Mouse (Mus musculus) left cerebral cortex, adult 2 months (tissue): ENCODE data around the gene Gm49396. TPM values are rescaled to one million over a fixed set of nuclear protein-coding genes. Genes with fewer than 3 reads are reported as not detected.

ENCODE experiments used
- DNase-seq, 2 experiments: peaks; one replicate each; pipeline ENCODE4 v3.0.0; 2021 to 2022; ENCODE audit warnings: low spot score in 2 of 2, mixed read lengths in 1 of 2; ENCODE audit errors: extremely low spot score in 1 of 2
- H3K27ac ChIP-seq: fragments of 200-600 bp; 2 replicates; pipeline ENCODE4 v1.8.1; 2022
- H3K4me3 ChIP-seq: fragments of 200-600 bp; 2 replicates; pipeline ENCODE4 v1.8.1; 2022
- CTCF ChIP-seq: fragments of 200-600 bp; IDR thresholded peaks from 2 replicates; pipeline ENCODE4 v1.8.1; 2022; ENCODE audit warnings: antibody characterized with exemption, mild to moderate bottlenecking, moderate library complexity
- intact Hi-C: fragments of 180-260 bp; cut with DNase I; formaldehyde crosslinking; loops from one replicate; pipeline ENCODE4 v1.15.1; 2025
- total RNA-seq, 2 experiments: library from RNA; stranded (reverse); gene quantifications; 2 replicates each; pipeline ENCODE4 v1.2.3; 2021

Gm49396 gene
- total RNA-seq, 2 experiments from 2014 or later = 6.4 to 8.8 TPM

- TF ChIP-seq CTCF = no peak
- peak overlapping the region; percentile 70 for H3K4me3 ChIP-seq
- peak overlapping the region; percentile 89 for H3K27ac ChIP-seq
- intact Hi-C loops = loop anchor here (2.0 kb wide), 1 partner anchor 88 kb away; the partner anchor contains the start of gene Aplp1
- peak in 1 of 2 experiments; percentile 34 for DNase-seq
Measured at GRCm38 (mm10) chr7:30532931-30533330, 30.2 kb upstream of the Gm49396 start.

GRCm38 (mm10) chr7:30533941-30534632 lies 29.1 kb upstream of the Gm49396 start:
- Histone ChIP-seq H3K4me3 (peak overlapping the region; percentile 70), H3K27ac (peak overlapping the region; percentile 89)
- no peak for TF ChIP-seq CTCF
- intact Hi-C loops = loop anchor here (2.0 kb wide), 1 partner anchor 89 kb away; the partner anchor contains the start of gene Aplp1
- peak in 1 of 2 experiments; percentile 30 for DNase-seq

GRCm38 (mm10) chr7:30534633-30535577 lies 28.2 kb upstream of the Gm49396 start, which contains the start of gene Arhgap33:
TSS of gene Arhgap33 (minus strand) at chr7:30535060.
- no peak; the same call in 1 of the 2 replicates for TF ChIP-seq CTCF
- peak; percentile 96 to 97 for DNase-seq
- intact Hi-C loops = no loop called here
- H3K4me3 ChIP-seq = peak within 1 kb of the TSS; percentile 70
- H3K27ac ChIP-seq = peak within 1 kb of the TSS; percentile 89

- Histone ChIP-seq H3K27ac (no peak overlapping the region), H3K4me3 (no peak overlapping the region)
- intact Hi-C loops = no loop called here
- no peak for TF ChIP-seq CTCF
- no peak for DNase-seq
Measured at GRCm38 (mm10) chr7:30540572-30540971, 22.6 kb upstream of the Gm49396 start.

GRCm38 (mm10) chr7:30544327-30544726 lies 18.8 kb upstream of the Gm49396 start:
- DNase-seq = no peak
- no peak overlapping the region for H3K4me3 ChIP-seq
- intact Hi-C loops = no loop called here
- TF ChIP-seq CTCF = no peak
- H3K27ac ChIP-seq = no peak overlapping the region

GRCm38 (mm10) chr7:30549880-30550279 lies 13.3 kb upstream of the Gm49396 start:
- no peak overlapping the region for H3K4me3 ChIP-seq
- intact Hi-C loops = loop anchor here (5.0 kb wide), 1 partner anchor 108 kb away; no protein-coding TSS in a partner anchor
- DNase-seq = no peak
- H3K27ac ChIP-seq = no peak overlapping the region
- TF ChIP-seq CTCF = no peak

- intact Hi-C loops = no loop called here
- Histone ChIP-seq H3K27ac (no peak overlapping the region), H3K4me3 (no peak overlapping the region)
- no peak for TF ChIP-seq CTCF
- no peak for DNase-seq
Measured at GRCm38 (mm10) chr7:30550603-30551002, 12.5 kb upstream of the Gm49396 start.

- TF ChIP-seq CTCF = peak; percentile 70
- Histone ChIP-seq H3K4me3 (peak overlapping the region; percentile 61), H3K27ac (peak overlapping the region; percentile 96)
- DNase-seq = peak in 1 of 2 experiments; percentile 23
- intact Hi-C loops = loop anchor here (2.0 kb wide), 1 partner anchor 61 kb away; no protein-coding TSS in a partner anchor
Measured at GRCm38 (mm10) chr7:30551445-30552101, 11.6 kb upstream of the Gm49396 start.

GRCm38 (mm10) chr7:30552102-30553020 lies 10.8 kb upstream of the Gm49396 start, which contains the start of the genes Hspb6 and Proser3:
TSS of gene Hspb6 (plus strand) at chr7:30552178.
TSS of gene Proser3 (minus strand) at chr7:30552299.
- peak within 1 kb of the TSS; percentile 61 for H3K4me3 ChIP-seq
- intact Hi-C loops = loop anchor here (2.0 kb wide), 1 partner anchor 62 kb away; no protein-coding TSS in a partner anchor
- TF ChIP-seq CTCF = no peak; the same call in 1 of the 2 replicates
- DNase-seq = peak; percentile 91 to 95
- H3K27ac ChIP-seq = peak within 1 kb of the TSS; percentile 96

- H3K27ac ChIP-seq = peak overlapping the region; percentile 79
- intact Hi-C loops = loop anchor here (2.0 kb wide), 1 partner anchor 62 kb away; no protein-coding TSS in a partner anchor
- H3K4me3 ChIP-seq = peak overlapping the region; percentile 61
- no peak; the same call in 1 of the 2 replicates for TF ChIP-seq CTCF
- no peak for DNase-seq
Measured at GRCm38 (mm10) chr7:30553021-30553589, 10.0 kb upstream of the Gm49396 start.
